Mouse (Mus musculus) liver, adult 2 months (tissue): ENCODE results near the gene Myo1f. TPM values are rescaled to one million over a fixed set of nuclear protein-coding genes. Genes with fewer than 3 reads are reported as not detected.
"Not testable (repeated sequence)": the region's sequence is repeated elsewhere in the genome, so short reads cannot be mapped to it uniquely, and the experiment has no call there.

Experiments
- DNase-seq: peaks from one replicate; pipeline ENCODE4 v3.0.0-alpha.2; 2011; ENCODE audit warnings: low read depth, low spot score; ENCODE audit errors: extremely low read depth
- H3K27ac ChIP-seq: fragments of 200-500 bp; replicated peaks from 2 replicates; pipeline ENCODE4 v1.5.1; 2012; ENCODE audit warnings: low read depth, mild to moderate bottlenecking, control low read depth, inconsistent platforms, low read length; ENCODE audit not compliant: insufficient read depth
- H3K27me3 ChIP-seq: fragments of 200-500 bp; 2 replicates; pipeline ENCODE4 v1.6.1; 2012; ENCODE audit warnings: mild to moderate bottlenecking, moderate library complexity, low read length, inconsistent platforms; ENCODE audit not compliant: control insufficient read depth, insufficient read depth
- H3K36me3 ChIP-seq: fragments of 200-500 bp; 2 replicates; pipeline ENCODE4 v1.6.1; 2012; ENCODE audit warnings: low read length, inconsistent platforms; ENCODE audit not compliant: control insufficient read depth, insufficient read depth
- H3K4me1 ChIP-seq: fragments of 200-500 bp; 2 replicates; pipeline ENCODE4 v1.6.1; 2011; ENCODE audit warnings: low read length; ENCODE audit not compliant: control insufficient read depth, insufficient read depth
- H3K4me3 ChIP-seq: fragments of 200-500 bp; 2 replicates; pipeline ENCODE4 v1.5.1; 2011; ENCODE audit warnings: low read depth, mild to moderate bottlenecking, control low read depth, low read length, moderate library complexity; ENCODE audit not compliant: insufficient read depth
- H3K79me2 ChIP-seq: fragments of 200-500 bp; 2 replicates; pipeline ENCODE4 v1.6.1; 2012; ENCODE audit warnings: inconsistent platforms, mild to moderate bottlenecking, low read length, moderate library complexity; ENCODE audit not compliant: control insufficient read depth, insufficient read depth
- H3K9ac ChIP-seq: fragments of 200-500 bp; 2 replicates; pipeline ENCODE4 v1.6.1; 2012; ENCODE audit warnings: low read depth, mild to moderate bottlenecking, control low read depth, inconsistent platforms, low read length
- CTCF ChIP-seq: fragments of 200-500 bp; IDR thresholded peaks from 2 replicates; pipeline ENCODE4 v1.5.1; 2011; ENCODE audit warnings: low read depth, low read length, control low read depth
- POLR2A ChIP-seq: fragments of 200-500 bp; IDR thresholded peaks from 2 replicates; pipeline ENCODE4 v1.6.1; 2011; ENCODE audit warnings: low read length, control low read depth; ENCODE audit not compliant: insufficient read depth; ENCODE audit errors: extremely low read depth
- WGBS: fragments of 180-500 bp; shearing (Covaris S2); methylation state at CpG from one replicate; pipeline ENCODE4 v1.1.7; 2018; 5-methylcytosine and 5-hydroxymethylcytosine counted together
- polyA plus RNA-seq: library from polyadenylated mRNA; depleted of rRNA; stranded (reverse); fragments of >200 nt; gene quantifications from 2 replicates; pipeline ENCODE4 v1.2.3, GENCODE M21; 2012
- total RNA-seq: library from RNA; depleted of rRNA; stranded (reverse); fragments of >200 nt; gene quantifications from 2 replicates; pipeline ENCODE4 v1.2.3, GENCODE M21; 2014

Gene Myo1f
- total and polyA plus RNA-seq, 2 experiments: 1.4 to 2.9 TPM

GRCm38 (mm10) chr17:33610548-33610947 is 55.0 kb downstream of the Myo1f start:
- WGBS: 84% methylated on average over 7 of the region's 7 CpGs
- DNase-seq: no peak
- H3K27me3 ChIP-seq: no peaks in the 10 kb centered on the region
- no peaks in the 10 kb centered on the region for H3K79me2 ChIP-seq
- H3K4me3 ChIP-seq: no peak overlapping the region
- H3K27ac ChIP-seq: no peak overlapping the region
- H3K4me1 ChIP-seq: no peaks in the 10 kb centered on the region
- TF ChIP-seq POLR2A (no peak), CTCF (no peak)
- H3K9ac ChIP-seq: no peak overlapping the region
- no peaks in the 10 kb centered on the region for H3K36me3 ChIP-seq

- not testable (repeated sequence) for H3K36me3 ChIP-seq, H3K27ac ChIP-seq, H3K79me2 ChIP-seq, H3K27me3 ChIP-seq, DNase-seq, H3K9ac ChIP-seq, H3K4me3 ChIP-seq, H3K4me1 ChIP-seq
- WGBS: 87% methylated on average over 5 of the region's 5 CpGs
Observed at GRCm38 (mm10) chr17:33613726-33614125, 58.2 kb downstream of the Myo1f start.

GRCm38 (mm10) chr17:33627281-33627680 is 71.8 kb downstream of the Myo1f start:
- no peak overlapping the region for H3K4me3 ChIP-seq
- no peaks in the 10 kb centered on the region for H3K27me3 ChIP-seq
- H3K9ac ChIP-seq: no peak overlapping the region
- H3K27ac ChIP-seq: no peak overlapping the region
- DNase-seq: no peak
- no peaks in the 10 kb centered on the region for H3K79me2 ChIP-seq
- WGBS: 90% methylated on average over 3 of the region's 3 CpGs
- H3K36me3 ChIP-seq: no peaks in the 10 kb centered on the region
- peaks cover 6% of the 10 kb centered on the region; the same call in 1 of the 2 replicates for H3K4me1 ChIP-seq
- TF ChIP-seq CTCF (no peak), POLR2A (no peak)

- H3K4me3 ChIP-seq: peak within 1 kb of the TSS; percentile 98
- peaks cover 6% of the 10 kb centered on the region; the same call in 1 of the 2 replicates for H3K4me1 ChIP-seq
- no peaks in the 10 kb centered on the region for H3K27me3 ChIP-seq
- peak within 1 kb of the TSS; percentile 86 for H3K27ac ChIP-seq
- H3K79me2 ChIP-seq: no peaks in the 10 kb centered on the region
- peak; percentile 82 for DNase-seq
- no peaks in the 10 kb centered on the region for H3K36me3 ChIP-seq
- no peak for TF ChIP-seq CTCF
- TF ChIP-seq POLR2A: no peak
- WGBS: 3% methylated on average over 35 of the region's 35 CpGs
- peak within 1 kb of the TSS; percentile 91 for H3K9ac ChIP-seq
Observed at GRCm38 (mm10) chr17:33628621-33629486, 73.3 kb downstream of the Myo1f start, which contains the start of gene Zfp414. Gene Zfp414, plus strand, starts transcription at chr17:33629090.

GRCm38 (mm10) chr17:33629487-33630125 is 74.1 kb downstream of the Myo1f start:
- Histone ChIP-seq H3K9ac (peak overlapping the region; percentile 21), H3K27ac (0 out of 2 replicates have a peak overlapping the region, but pooled peaks have one; percentile 0), H3K4me3 (peak overlapping the region; percentile 98), H3K36me3 (no peaks in the 10 kb centered on the region), H3K4me1 (peaks cover 6% of the 10 kb centered on the region; the same call in 1 of the 2 replicates), H3K79me2 (no peaks in the 10 kb centered on the region), H3K27me3 (no peaks in the 10 kb centered on the region)
- WGBS: 65% methylated on average over 12 of the region's 12 CpGs
- no peak for DNase-seq
- TF ChIP-seq CTCF (no peak), POLR2A (no peak)
